24 mouse cellular contexts compared by ENCODE assay signal in genomic region chr9:108032126-108032525, GRCm38 (mm10). TPM values are rescaled to one million over a fixed set of nuclear protein-coding genes. Genes with fewer than 3 reads are reported as not detected.
DNase-seq lines count a peak whose midpoint lies in the region; ATAC-seq and TF ChIP-seq lines count a peak whose summit lies in the region.
"Had no signal": no experiment of that assay in that cellular context is flagged by ENCODE, and none has a peak within 500 bp of the region (broad histone marks: within the 10 kb centered on the region; RNA-seq: fewer than 3 reads in every experiment).

No protein-coding gene starts in this region.

- no peaks in the 10 kb centered on the region for H3K27me3 ChIP-seq in E14TG2a.4 (ENCODE audit: insufficient read depth, low read length)
- no peaks in the 10 kb centered on the region for H3K27me3 ChIP-seq in limb, embryonic 10.5 days (ENCODE audit: low read depth, poor library complexity, severe bottlenecking)
- H3K27me3 ChIP-seq: CH12.LX; embryonic facial prominence, embryonic 13.5 days; embryonic facial prominence, embryonic 15.5 days; forebrain, embryonic 13.5 days; forebrain, embryonic 15.5 days had no signal

- H3K36me3 ChIP-seq in E14TG2a.4 (ENCODE audit: insufficient read depth, low read length): peaks cover 57% of the 10 kb centered on the region
- peaks cover 90% of the 10 kb centered on the region for H3K36me3 ChIP-seq in limb, embryonic 10.5 days

- DNase-seq in ES-CJ7 (ENCODE audit: low read depth, low spot score) (peak; percentile 79), ZHBTc4 (ENCODE audit: low read depth, low spot score) (peak; percentile 53)
- no peak for DNase-seq in limb, embryonic 10.5 days (ENCODE audit: low spot score)
- DNase-seq: adrenal gland, adult 2 months; adrenal gland, postnatal 10 days; adrenal gland, postnatal 25 days; B cell, adult 2 months; cerebellum, adult 11 months; cerebellum, adult 18-20 months; cerebellum, adult 8-10 months; cerebellum, adult 9-11 months; cerebellum, postnatal 14 days; cerebellum, postnatal 36 days; embryo, embryonic 11 days had no signal

- 0 out of 2 replicates have a peak overlapping the region, but pooled peaks have one; percentile 26 for H3K4me3 ChIP-seq in E14TG2a.4 (replicated peaks; ENCODE audit: low read length)
- H3K4me3 ChIP-seq in limb, embryonic 10.5 days: no peak overlapping the region
- H3K4me3 ChIP-seq: embryonic facial prominence, embryonic 13.5 days; embryonic facial prominence, embryonic 15.5 days; erythroblast, embryonic 14.5 days; forebrain, embryonic 13.5 days; forebrain, embryonic 15.5 days had no signal

- 90% methylated on average over 5 of the region's 5 CpGs for WGBS in limb, embryonic 10.5 days

- H3K9me3 ChIP-seq in E14TG2a.4 (ENCODE audit: low read length): no peaks in the 10 kb centered on the region
- peaks cover 4% of the 10 kb centered on the region; the same call in 1 of the 2 replicates for H3K9me3 ChIP-seq in limb, embryonic 10.5 days (replicated peaks)
- H3K9me3 ChIP-seq: embryonic facial prominence, embryonic 13.5 days; embryonic facial prominence, embryonic 15.5 days; forebrain, embryonic 13.5 days; forebrain, embryonic 15.5 days had no signal

- H3K4me1 ChIP-seq in E14TG2a.4 (replicated peaks; ENCODE audit: low read depth, low read length): peaks cover 56% of the 10 kb centered on the region
- H3K4me1 ChIP-seq in limb, embryonic 10.5 days: no peaks in the 10 kb centered on the region
- H3K4me1 ChIP-seq: embryonic facial prominence, embryonic 13.5 days; embryonic facial prominence, embryonic 15.5 days; forebrain, embryonic 13.5 days; forebrain, embryonic 15.5 days had no signal

- no peak for TF ChIP-seq CTCF in E14TG2a.4 (conservative IDR thresholded peaks at IDR 0.05; ENCODE audit: low read length)

- H3K27ac ChIP-seq in limb, embryonic 10.5 days: no peak overlapping the region
- H3K27ac ChIP-seq: embryonic facial prominence, embryonic 13.5 days; embryonic facial prominence, embryonic 15.5 days; forebrain, embryonic 13.5 days; forebrain, embryonic 15.5 days had no signal

- no peak for ATAC-seq in erythroid progenitor cell, adult 5-6 weeks (replicated peaks; ENCODE audit: low FRiP score, poor library complexity, severe bottlenecking)
- ATAC-seq: CD4-positive, CD25-positive, alpha-beta regulatory T cell, adult 4 months; forebrain, embryonic 13.5 days; forebrain, embryonic 15.5 days had no signal

RNA-seq across cellular contexts. Expression of gene Gmppb, which starts 16.9 kb away (rescaled TPM):
- 5.8 and 5.9 TPM in 2 replicates for total RNA-seq in erythroid progenitor cell, adult 5-6 weeks (2015; ENCODE audit: low replicate concordance)
- total RNA-seq in erythroid progenitor cell, adult 5-6 weeks (2017; ENCODE audit: low replicate concordance): 6.4 and 13.9 TPM in 2 replicates
- polyA plus RNA-seq in limb, embryonic 10.5 days (2016; fragmentation: Nextera tagmentation; extraction: Ambion mirVana): 25.2 and 26.4 TPM in 2 replicates

RNA-seq across cellular contexts. Expression of gene Amigo3, which starts 20.8 kb away (rescaled TPM):
- total RNA-seq in erythroid progenitor cell, adult 5-6 weeks (2015; ENCODE audit: low replicate concordance): 2.2 TPM in 1 of 2 replicates, not detected in the other
- 1.1 and 3.6 TPM in 2 replicates for total RNA-seq in erythroid progenitor cell, adult 5-6 weeks (2017; ENCODE audit: low replicate concordance)
- polyA plus RNA-seq in limb, embryonic 10.5 days (2016; fragmentation: Nextera tagmentation; extraction: Ambion mirVana): 1.9 and 3.5 TPM in 2 replicates

RNA-seq across cellular contexts. Expression of gene Ip6k1, which starts 29.8 kb away (rescaled TPM):
- 46.5 and 62.5 TPM in 2 replicates for total RNA-seq in erythroid progenitor cell, adult 5-6 weeks (2015; ENCODE audit: low replicate concordance)
- 71.1 and 159 TPM in 2 replicates for total RNA-seq in erythroid progenitor cell, adult 5-6 weeks (2017; ENCODE audit: low replicate concordance)
- 54.1 and 69.8 TPM in 2 replicates for polyA plus RNA-seq in limb, embryonic 10.5 days (2016; fragmentation: Nextera tagmentation; extraction: Ambion mirVana)

RNA-seq across cellular contexts. Expression of gene Gm20662, which starts 36.0 kb away (rescaled TPM):
- total RNA-seq in erythroid progenitor cell, adult 5-6 weeks (2015; ENCODE audit: low replicate concordance): not detected in 2 replicates
- total RNA-seq in erythroid progenitor cell, adult 5-6 weeks (2017; ENCODE audit: low replicate concordance): not detected in 2 replicates
- polyA plus RNA-seq in limb, embryonic 10.5 days (2016; fragmentation: Nextera tagmentation; extraction: Ambion mirVana): 0.34 and 0.93 TPM in 2 replicates
- total RNA-seq: common myeloid progenitor, adult 5-6 weeks had no signal
- polyA plus RNA-seq: CD4-positive, CD25-positive, alpha-beta regulatory T cell, adult 4 months; erythroblast, embryonic 14.5 days; forebrain, embryonic 15.5 days had no signal

RNA-seq across cellular contexts. Expression of gene Cdhr4, which starts 39.8 kb away (rescaled TPM):
- 14.8 TPM in 1 of 2 replicates, not detected in the other for total RNA-seq in erythroid progenitor cell, adult 5-6 weeks (2015; ENCODE audit: low replicate concordance)
- total RNA-seq in erythroid progenitor cell, adult 5-6 weeks (2017; ENCODE audit: low replicate concordance): 13.3 TPM in 1 of 2 replicates, not detected in the other
- polyA plus RNA-seq in limb, embryonic 10.5 days (2016; fragmentation: Nextera tagmentation; extraction: Ambion mirVana): 6.5 and 11.9 TPM in 2 replicates
